Mouse (Mus musculus) embryo, embryonic 10 days (tissue): Measurements from ENCODE around the gene Nid2.

Experiments used
- DNase-seq: peaks from one replicate; pipeline ENCODE4 v3.0.0-alpha.2; 2015; ENCODE audit warnings: low spot score

Gene Nid2

GRCm38 (mm10) chr14:19858808-19859776 is 108.0 kb downstream of the Nid2 start:
- no peak for DNase-seq

GRCm38 (mm10) chr14:19860281-19860680 is 109.2 kb downstream of the Nid2 start:
- DNase-seq, result no peak
